Mouse (Mus musculus) mature B cell (primary cell): ENCODE measurements around the gene Kcp.

Source experiments
- in situ Hi-C: fragments of 300-500 bp; cut with MboI; formaldehyde crosslinking; loops from 2 replicates; pipeline ENCODE4 v1.14.3; 2019

Gene Kcp

DNA sequence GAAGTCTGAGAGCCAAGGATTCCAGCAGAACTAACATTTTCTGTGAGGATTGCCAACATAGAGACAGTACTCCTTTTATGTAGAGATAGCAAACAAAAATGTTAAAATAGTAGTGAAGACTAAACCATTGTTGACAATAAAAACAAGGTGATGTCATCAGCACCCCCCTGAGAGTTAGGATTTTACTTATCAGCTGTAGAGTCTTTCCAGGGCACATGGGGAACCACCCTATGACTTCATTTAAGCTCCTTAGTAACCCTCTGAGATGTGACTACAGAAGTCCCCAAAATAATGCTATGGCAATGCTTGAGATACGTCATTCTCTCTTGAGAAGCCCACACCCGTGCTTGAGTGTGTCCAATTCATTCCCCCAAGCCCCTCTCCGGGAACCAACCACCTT is 44.4 kb downstream of the Kcp start:
- in situ Hi-C loops: no loop called here

DNA sequence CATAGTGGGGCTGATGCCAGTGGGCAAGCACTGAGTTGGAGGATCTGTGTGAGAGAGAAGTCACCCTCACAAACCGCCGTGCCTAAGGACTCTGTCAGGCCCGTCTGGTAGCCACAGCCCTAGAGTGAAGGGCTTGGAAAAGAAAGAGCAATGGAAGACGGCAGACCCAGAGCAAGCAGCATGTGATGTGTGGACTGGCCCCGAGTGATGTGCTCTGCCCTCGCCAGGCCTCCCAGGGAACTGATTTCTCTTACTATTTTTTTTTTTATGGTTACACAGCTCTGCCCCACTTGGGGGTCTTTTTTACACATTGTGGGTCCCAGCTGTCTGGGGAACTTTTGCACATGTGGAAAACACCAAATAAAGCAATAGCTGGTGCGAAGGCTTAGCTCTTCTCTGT is 46.2 kb downstream of the Kcp start:
- in situ Hi-C loops: no loop called here

DNA sequence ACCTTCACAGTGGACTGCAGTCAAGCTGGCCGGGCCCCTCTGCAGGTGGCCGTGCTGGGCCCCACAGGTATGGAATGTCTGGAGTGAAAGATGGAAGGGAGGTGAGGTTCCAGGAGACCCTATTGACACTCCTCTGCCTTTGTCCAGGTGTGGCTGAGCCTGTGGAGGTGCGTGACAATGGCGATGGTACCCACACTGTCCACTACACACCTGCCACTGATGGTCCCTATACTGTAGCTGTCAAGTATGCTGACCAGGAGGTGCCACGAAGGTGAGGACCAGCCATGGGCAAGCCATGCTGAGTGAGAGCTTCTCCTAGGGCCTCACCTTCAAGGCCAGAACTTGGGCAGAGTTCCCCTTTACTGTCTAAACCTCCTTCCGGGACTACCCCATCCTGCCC is 57.1 kb downstream of the Kcp start:
- in situ Hi-C loops: no loop called here

DNA sequence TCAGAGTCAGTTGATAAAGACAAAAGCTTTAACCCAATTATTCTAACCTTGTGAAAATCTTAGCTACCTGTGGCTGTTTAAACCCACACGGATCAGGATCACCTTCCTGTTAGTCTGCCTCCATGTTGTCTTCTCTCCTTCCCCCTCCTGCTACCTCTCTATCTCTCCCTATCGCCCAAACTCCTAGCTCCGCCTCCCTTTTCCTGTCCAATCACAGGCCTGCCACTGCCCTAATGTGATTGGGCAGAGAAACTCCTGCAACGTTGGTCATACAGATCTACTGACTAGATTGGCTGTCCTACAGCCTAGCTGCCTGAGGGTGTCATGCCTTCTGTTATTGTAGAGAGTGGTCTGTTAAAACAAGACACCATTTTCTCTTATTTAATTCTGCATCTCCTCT is 57.9 kb downstream of the Kcp start:
- in situ Hi-C loops: no loop called here

DNA sequence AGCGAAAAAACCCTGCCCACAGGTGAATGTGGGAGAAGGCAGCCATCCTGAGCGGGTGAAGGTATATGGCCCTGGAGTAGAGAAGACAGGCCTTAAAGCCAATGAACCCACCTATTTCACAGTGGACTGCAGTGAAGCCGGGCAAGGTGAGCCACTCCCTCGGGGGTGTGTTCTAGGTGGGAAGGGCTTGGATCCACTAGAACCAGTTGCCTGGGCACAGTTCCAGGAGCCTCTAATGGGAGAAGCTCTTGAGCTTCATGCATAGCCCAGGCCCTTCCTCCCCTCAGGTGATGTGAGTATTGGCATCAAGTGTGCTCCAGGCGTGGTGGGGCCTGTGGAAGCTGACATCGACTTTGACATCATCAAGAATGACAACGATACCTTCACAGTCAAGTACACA is 62.4 kb downstream of the Kcp start:
- in situ Hi-C loops: no loop called here

DNA sequence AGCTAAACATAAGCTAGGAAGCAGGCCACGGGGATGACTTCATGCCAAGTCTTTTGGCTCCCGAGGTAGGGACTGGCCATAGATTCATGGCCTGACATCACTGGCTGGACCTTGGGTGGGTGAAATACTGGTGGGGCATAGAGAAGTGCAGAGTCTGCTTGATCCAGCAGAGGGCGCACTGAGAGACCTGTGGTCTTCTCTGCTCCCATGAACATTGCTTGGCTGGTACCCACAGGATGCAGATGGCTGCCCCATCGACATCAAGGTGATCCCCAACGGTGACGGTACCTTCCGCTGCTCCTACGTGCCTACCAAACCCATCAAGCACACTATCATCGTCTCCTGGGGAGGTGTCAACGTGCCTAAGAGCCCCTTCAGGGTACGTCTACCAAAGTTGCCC is 63.0 kb downstream of the Kcp start:
- in situ Hi-C loops: no loop called here

DNA sequence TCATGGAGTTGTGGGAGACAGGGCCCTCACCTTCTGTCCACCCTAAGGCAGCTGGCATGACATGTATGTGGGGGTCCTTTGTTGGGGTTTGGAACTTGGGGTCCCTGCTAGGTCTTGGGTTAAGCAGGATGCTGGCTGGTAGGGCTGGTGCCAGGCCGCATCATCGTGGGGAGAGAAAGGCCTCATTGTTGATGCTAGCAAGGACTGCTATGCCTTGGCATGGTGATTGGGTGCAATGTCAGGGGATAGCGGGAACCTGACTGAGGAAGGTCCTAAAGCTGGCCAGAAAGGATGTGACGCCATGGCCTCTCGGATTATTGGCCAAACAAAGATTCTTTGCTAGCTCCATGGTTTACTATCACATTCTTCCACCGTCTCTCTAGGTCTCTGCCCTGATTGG is 68.0 kb downstream of the Kcp start:
- in situ Hi-C loops: no loop called here

DNA sequence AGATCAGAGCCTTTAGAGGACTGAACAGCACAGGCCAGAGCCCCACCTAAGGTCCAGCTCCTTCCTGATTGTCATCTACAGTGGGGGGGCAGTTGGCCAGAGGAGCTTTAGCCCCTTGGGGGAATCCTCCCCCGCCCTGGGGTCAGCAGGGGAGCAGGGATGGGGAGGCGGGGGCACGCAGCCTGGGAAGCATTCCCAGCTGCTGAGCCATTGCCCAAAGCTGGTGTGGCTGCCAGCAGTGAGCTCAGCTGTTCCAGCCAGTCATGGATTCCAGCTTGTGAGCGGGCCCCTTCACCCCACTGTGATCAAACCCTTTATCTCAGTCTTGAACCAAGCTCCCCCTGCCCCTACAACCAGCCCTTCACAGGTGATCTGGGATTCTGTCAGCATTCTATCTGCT is 68.5 kb downstream of the Kcp start:
- in situ Hi-C loops: no loop called here

DNA sequence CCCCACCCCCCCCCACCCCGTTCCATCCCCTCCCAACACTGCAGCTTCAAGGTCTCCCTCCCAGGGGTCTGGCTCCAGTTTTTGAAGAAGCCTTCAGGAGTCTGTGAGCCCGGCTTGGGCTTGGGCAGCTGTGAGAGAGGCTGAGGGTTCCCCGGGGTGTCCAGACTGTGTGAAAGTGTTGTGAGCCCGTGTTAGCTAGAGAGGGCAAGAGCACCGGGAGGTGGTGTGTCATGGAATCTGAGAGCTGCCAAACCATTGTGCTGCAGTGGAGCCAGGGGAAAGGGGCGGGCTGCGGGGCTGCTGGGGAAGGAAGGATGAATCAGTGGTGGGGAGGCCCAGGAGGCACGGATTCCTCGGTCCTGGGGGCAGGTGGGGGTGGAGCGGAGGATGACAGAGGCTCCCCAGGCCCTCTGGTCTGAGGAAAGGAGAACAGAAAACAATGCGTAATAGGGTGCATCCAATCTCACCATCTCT is 71.3 kb downstream of the Kcp start:
- in situ Hi-C loops: no loop called here

DNA sequence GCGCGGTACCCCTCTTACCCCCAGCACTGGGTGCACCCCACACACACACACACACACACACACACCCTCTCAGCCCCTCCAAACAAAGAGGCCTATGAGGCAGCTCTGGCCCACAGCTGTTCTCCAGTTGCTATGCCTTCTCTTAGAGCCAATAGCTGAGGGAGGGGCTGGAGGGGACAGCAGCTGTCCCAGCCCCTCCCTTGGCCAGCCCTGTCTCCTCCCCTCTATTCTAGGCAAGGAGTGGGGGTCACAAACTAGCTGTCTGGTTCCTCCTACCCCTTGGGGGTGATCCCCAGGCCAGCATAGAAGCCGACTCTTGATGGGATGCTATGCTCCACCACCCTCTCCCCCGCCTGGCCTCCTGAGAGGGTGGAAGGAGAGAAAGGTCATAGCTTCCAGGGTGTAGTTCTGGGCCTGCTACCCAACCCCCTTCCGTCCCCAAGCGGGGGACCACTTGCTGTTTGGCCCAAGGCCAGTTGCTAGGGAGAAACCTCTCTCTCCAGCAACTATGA is 71.8 kb downstream of the Kcp start:
- in situ Hi-C loops: no loop called here

DNA sequence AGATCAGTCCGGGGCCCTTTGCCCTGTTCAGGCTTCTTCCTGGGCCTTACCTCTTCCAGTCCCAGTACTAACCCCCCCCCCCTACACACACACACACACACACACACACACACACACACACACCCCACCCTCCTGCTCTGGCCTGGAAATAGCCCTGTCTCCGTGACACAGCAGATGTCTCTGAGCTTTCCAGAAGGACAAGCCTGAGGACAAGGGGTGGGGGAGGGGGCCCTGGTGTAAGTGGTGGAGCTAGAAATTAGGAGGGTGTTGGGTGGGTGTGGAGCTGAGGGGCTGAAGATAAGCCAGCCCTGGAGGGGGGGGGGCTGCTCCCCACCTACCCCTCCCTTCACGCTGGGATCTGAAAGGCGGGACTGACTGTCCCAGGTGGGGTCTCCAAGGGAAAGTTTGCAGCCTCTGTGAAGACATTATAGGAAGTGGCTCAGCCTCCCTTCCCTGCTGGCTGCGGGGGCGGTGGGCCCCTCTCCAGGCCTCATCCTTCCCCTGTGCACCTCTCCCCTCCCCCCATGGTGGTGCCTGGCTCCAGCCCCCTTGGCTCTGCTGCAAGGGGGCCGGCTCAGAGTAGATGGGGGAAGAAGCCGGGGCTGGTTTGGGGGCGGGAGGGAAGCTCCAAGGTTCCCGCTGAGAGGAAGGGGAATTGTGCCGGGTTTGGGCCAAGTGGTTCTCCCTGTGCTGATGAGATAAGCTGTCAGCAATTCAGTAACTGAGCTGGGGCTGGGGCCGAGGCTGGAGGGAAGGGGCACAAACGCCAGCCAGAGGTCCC is 72.7 kb downstream of the Kcp start:
- in situ Hi-C loops: no loop called here

DNA sequence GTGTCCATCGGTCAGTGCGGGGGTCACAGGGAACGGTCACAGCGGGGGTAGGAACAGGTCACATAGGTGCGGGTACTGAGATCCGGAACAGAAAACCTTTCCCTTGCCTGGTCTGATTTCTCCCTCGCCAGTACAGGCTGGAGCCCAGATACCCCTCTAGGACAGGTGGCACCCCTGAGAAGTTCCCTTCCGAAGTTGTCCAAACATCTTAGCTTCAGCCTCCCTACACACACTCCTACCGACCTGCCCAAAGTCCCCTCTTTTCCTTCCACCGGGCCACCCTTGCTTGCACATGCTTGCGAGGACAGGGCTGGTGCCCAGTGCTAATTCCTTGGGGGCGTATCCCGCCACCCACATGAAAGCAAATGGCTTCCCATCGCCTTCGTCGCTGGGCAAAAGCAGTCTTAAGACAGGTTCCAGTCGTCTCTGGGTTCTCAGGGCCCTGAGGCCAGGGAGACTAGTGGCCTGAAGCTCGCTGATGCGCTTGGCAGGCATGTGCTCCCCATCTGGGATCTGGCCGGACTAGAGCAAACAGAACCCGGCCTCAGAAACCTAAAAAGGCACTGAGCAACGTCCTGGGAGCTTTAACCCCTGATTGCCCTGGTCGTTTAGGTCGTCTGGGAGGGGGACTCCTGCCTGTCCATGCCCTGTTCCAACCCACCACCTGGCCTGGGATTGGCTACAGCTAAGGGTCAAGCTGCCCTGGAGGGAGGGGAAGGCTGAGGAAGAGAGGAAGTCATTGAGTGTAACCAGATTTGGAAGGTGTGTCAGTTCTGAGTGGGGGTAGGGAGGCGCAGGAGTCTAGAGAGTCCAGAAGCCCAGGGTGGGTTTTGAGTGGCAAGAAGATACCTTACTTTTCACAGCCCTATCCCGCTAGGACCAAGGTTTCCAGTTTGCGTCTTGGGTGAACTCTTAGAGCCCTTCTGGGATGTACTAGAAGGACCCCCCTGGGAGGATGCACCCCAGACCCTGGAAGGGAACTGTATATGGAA is 73.7 kb downstream of the Kcp start:
- in situ Hi-C loops: no loop called here

DNA sequence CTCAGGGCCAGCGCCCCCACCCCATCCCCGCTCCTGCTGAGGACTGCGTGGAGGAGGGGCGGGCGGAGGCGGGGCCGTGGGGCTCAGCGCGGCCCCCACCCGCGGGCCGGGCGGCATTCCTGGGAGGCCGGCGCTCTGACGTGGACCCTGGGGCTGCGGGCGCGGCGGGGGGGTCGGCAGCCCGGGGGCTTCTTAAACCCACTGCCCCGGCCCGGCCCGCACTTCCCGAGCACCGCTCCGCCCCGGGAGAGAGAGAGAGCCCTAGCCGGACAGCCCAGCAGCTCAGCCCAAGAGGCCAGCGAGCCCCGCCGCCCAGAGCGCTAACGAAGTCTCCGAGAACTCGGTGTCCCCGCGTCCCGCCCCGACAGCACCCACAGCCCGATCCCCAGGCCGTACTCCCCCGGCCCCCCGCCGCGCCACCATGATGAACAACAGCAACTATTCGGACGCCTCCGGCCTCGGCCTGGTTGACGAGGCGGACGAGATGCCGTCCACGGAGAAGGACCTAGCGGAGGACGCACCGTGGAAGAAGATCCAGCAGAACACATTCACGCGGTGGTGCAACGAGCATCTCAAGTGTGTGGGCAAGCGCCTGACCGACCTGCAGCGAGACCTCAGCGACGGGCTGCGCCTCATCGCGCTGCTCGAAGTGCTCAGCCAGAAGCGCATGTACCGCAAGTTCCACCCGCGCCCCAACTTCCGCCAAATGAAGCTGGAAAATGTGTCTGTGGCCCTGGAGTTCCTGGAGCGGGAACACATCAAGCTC is 74.5 kb downstream of the Kcp start, which contains the start of gene Flnc:
Gene Flnc, plus strand, starts transcription at position 219 of the 766 bp plus-strand sequence.
- in situ Hi-C loops: no loop called here

DNA sequence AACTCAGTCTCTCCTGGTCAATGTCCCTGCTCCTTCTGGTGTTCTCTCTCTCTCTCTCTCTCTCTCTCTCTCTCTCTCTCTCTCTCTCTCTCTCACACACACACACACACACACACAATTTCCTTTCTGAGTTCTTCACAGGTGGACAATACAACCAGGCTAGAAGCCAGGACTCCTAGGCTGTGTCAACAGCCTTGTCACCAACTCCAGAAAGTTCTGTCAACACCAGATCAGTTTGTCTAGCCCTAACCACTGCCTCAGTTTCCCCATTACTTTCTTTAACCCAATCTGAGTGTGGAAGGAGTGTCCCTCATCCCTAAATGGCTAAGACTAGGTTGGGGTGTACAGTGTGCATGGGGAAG is 75.1 kb downstream of the Kcp start:
- in situ Hi-C loops: no loop called here

DNA sequence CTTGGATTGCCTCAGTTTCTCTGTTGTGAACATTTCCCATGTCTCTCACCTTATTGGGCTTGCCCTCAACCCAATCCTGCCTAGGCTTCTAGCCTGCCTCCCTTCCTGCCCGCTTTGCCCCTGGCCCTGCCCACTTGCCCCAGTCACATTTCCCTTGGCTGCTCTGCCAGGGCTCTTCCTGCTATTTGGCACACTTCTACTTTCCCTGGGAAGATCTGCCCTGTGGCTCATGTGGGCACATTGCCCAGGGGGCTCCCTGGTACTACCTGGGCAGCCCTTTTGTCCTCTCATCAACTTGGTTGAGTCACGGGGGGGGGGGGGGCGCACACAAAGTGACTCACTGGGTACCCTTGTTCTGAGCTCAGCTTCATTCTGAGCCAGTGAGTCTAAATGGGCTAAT is 75.6 kb downstream of the Kcp start:
- in situ Hi-C loops: no loop called here

DNA sequence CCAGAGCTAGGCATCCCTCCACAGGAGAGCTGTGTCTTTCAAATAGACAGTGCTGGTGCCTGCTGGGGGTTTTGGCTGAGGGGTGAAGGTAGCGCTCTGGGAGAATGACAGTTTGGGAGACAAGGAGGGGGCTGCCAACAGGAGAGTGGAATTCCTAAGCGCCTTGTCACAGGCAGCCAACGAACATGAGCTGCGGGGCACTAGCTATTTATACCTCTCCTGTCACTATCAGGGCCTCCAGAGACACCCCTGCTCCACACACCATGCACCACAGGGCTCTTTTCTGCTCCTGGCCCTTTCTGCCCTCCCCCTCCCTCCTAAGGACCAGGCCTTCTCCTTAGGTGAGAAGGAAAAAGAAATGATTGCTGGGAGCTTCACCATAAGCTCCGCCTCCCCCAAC is 76.3 kb downstream of the Kcp start:
- in situ Hi-C loops: no loop called here

DNA sequence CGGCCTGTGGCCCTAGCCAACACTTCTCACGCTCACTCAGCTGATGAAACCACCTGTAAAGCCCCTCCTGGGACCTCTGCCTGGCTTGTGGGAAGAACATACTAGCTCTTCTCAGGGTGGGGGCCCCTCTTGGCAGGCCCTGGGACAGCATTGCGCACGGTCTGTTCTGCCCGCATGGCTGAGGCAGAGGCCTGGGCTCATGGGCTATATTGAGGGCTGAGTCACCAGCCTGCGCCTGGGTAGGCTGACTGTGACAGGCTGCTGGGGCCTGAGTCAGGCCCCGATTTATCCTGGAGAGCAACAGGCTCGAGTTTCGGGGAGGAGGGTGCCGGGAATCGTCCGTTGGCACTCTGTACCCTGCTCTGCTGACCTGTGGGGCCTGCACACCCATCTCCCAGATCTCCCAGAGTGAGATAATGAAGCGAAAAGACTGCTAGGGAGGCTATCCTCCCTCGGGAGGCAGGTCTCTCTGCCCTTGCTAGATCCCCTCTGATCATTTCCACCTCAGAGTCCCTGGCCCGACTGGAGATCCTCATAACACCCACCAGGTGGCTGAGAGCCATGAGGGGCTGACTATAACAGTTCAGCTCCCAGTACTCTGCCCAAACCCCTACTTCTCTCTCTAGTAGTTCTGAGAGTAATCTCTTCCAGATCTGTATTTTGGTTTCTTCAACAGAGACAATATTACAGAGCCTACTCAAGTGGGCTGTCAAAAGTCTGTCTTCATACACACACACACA is 76.9 kb downstream of the Kcp start:
- in situ Hi-C loops: no loop called here

DNA sequence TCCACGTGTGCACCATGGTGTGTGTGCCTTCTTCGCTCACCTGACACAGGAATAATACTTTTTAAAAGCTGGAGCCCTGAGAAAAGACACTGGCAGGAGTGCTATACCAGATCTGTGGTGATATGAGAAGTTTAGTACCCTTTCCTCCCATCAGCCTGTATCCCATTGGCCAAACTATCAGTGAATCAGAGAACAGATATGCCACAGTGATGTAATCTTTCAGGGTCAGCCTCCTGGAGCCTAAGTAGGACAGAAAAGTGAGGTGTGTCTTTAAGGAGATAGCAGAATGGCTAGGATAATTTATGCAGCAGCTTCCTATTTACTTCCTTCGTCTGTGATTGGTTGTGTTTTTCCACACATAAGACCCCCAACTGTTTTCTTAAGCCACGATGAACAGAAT is 79.6 kb downstream of the Kcp start:
- in situ Hi-C loops: no loop called here

DNA sequence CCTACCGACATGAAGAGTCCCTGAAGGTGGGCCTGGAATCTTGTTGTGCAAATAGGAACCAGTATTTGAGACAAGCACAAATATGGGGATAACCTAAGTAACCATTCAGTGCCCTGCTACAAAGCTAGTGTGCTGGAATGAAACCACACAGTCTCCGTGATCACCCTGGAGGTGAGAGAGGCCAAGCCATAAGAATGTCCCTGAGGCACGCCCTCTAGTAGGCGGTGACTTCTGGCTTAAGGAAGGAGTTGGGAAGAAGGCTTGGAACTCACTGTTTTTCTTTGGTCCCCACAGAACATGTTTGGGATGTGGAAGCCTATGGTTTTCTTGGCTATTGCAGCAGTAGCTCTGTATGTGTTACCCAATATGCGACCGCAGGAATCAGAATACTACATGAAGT is 81.4 kb downstream of the Kcp start:
- in situ Hi-C loops: no loop called here

DNA sequence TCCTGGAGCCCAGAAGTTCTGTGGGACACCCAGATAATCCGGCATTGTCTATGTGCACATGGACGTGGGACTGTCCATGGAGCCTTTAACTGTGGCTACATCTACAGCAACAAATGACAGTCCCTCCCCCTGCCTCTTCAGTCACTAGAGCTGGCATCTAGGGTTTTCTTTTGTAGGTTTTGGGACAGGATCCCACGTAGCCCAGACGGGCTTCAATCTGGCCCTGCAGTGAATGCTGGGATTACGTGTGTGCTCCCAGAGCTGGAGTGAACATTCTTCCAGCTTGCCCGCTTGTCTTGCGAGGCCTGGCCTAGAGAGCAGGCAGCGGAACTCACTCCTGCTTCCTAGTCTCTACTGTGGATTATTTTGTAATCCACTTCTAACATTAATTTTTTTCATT is 82.6 kb downstream of the Kcp start:
- in situ Hi-C loops: no loop called here
